Mouse (Mus musculus) kidney, adult 2 months (tissue): ENCODE measurements around the gene Rerg.

Source experiments
- CTCF ChIP-seq: fragments of 200-500 bp; conservative IDR thresholded peaks from 2 replicates; pipeline ENCODE4 v1.5.1; 2011; ENCODE audit warnings: low read depth, mild to moderate bottlenecking, control low read depth, low read length, moderate library complexity, mixed read lengths; ENCODE audit not compliant: insufficient read depth, insufficient read length
- POLR2A ChIP-seq: fragments of 200-500 bp; IDR thresholded peaks from one replicate; pipeline ENCODE4 v1.6.1; 2011; ENCODE audit warnings: low read depth, low read length, control low read depth

DNA sequence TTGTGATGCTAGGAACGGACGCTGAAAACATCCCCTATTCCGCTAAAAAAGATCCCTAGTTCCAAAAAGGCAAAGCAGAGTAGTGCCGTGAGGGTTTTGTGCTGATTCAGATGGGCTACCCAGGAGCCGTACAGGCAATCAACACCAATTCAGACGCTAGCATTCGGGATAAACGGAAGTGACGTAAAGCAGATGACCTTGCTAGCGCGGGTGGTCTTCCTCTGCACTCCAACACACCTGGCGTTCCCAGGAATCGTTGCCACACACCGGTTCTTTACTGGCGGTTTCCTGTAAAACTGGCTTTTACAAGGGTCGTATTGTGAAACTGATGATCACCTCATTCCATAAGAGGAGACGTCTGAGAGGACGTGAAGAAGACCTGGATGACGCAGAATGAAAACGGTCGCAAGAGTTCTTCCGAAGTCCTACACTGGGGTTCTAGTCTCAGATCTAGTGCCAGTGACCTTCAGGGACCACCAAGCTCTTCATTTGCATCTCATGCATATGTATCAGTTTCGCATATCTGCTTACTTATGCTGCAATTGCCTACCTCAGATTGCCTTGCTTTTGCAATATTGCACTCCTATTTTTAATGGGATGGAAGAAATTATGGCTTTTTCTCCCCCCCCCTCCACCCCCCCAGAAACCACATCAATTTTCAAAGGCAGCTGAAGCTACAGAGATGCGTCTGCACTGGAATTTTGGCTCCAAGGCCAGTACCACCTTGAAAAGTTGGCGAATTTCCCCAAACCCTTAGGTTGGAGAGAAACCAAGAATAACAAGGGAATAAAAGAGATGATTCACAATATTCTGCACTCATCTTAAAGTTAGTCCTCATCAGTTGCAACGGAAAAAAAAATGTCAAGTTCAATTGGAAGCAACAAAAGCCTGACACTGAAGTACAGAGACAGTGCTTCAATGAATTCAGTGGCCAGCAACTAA lies 14.8 kb downstream of the Rerg start:
- TF ChIP-seq POLR2A (no peak), CTCF (no peak)
